Mouse (Mus musculus) ES-Bruce4 (cell line): ENCODE results near the gene Map3k14. TPM values are rescaled to one million over a fixed set of nuclear protein-coding genes. Genes with fewer than 3 reads are reported as not detected.

Source experiments
- H3K27ac ChIP-seq: 2 replicates; pipeline ENCODE4 v1.5.1; 2012; ENCODE audit warnings: low read length, inconsistent platforms; ENCODE audit not compliant: insufficient read depth
- H3K27me3 ChIP-seq: 2 replicates; pipeline ENCODE4 v1.6.1; 2012; ENCODE audit warnings: mild to moderate bottlenecking, low read length, inconsistent platforms; ENCODE audit not compliant: control insufficient read depth, poor library complexity, insufficient read depth, severe bottlenecking
- H3K36me3 ChIP-seq: 2 replicates; pipeline ENCODE4 v1.6.1; 2012; ENCODE audit warnings: inconsistent platforms, mild to moderate bottlenecking, low read length, moderate library complexity; ENCODE audit not compliant: control insufficient read depth, poor library complexity, insufficient read depth, severe bottlenecking
- H3K4me1 ChIP-seq: one replicate; pipeline ENCODE4 v1.8.1; 2011; ENCODE audit warnings: low read length; ENCODE audit not compliant: control insufficient read depth, insufficient read depth
- H3K4me3 ChIP-seq: 2 replicates; pipeline ENCODE4 v1.5.1; 2011; ENCODE audit warnings: low read depth, mild to moderate bottlenecking, low read length
- H3K9ac ChIP-seq: 2 replicates; pipeline ENCODE4 v1.6.1; 2012; ENCODE audit warnings: low read depth, mild to moderate bottlenecking, inconsistent platforms; ENCODE audit not compliant: poor library complexity, severe bottlenecking
- H3K9me3 ChIP-seq: replicated peaks from 2 replicates; pipeline ENCODE4 v1.6.1; 2012; ENCODE audit warnings: mild to moderate bottlenecking, low read length, inconsistent platforms; ENCODE audit not compliant: control insufficient read depth, poor library complexity, insufficient read depth, severe bottlenecking
- CTCF ChIP-seq: IDR thresholded peaks from one replicate; pipeline ENCODE4 v1.8.1; 2011; ENCODE audit warnings: low read depth, low read length
- EP300 ChIP-seq: IDR thresholded peaks from 2 replicates; pipeline ENCODE4 v1.6.1; 2011; ENCODE audit warnings: low read depth, low read length; ENCODE audit not compliant: insufficient read depth
- POLR2A ChIP-seq: IDR thresholded peaks from one replicate; pipeline ENCODE4 v1.8.1; 2011; ENCODE audit warnings: low read length; ENCODE audit not compliant: insufficient read depth
- polyA plus RNA-seq: library from polyadenylated mRNA; stranded (reverse); fragments of >200 nt; gene quantifications from 2 replicates; pipeline ENCODE4 v1.2.4, GENCODE M21; 2011; ENCODE audit warnings: low read depth; ENCODE audit not compliant: missing spikeins, insufficient read depth, insufficient read length

Gene Map3k14
- polyA plus RNA-seq, 1 experiment = 2.2 TPM

- Histone ChIP-seq H3K27me3 (peaks cover 9% of the 10 kb centered on the region), H3K9ac (no peak overlapping the region), H3K4me3 (no peak overlapping the region), H3K4me1 (peaks cover 2% of the 10 kb centered on the region), H3K9me3 (no peaks in the 10 kb centered on the region), H3K36me3 (no peaks in the 10 kb centered on the region), H3K27ac (no peak overlapping the region)
- TF ChIP-seq EP300 = no peak
- TF ChIP-seq CTCF = no peak
- TF ChIP-seq POLR2A = no peak
These were observed 94.1 kb downstream of the Map3k14 start for GRCm38 (mm10) chr11:103173041-103173770.

GRCm38 (mm10) chr11:103172392-103173040 lies 94.8 kb downstream of the Map3k14 start:
- TF ChIP-seq CTCF (no peak), EP300 (no peak), POLR2A (no peak)
- no peaks in the 10 kb centered on the region for H3K36me3 ChIP-seq
- H3K9ac ChIP-seq = no peak overlapping the region
- peaks cover 2% of the 10 kb centered on the region for H3K4me1 ChIP-seq
- no peak overlapping the region for H3K27ac ChIP-seq
- no peak overlapping the region for H3K4me3 ChIP-seq
- peaks cover 9% of the 10 kb centered on the region for H3K27me3 ChIP-seq
- no peaks in the 10 kb centered on the region for H3K9me3 ChIP-seq

DNA sequence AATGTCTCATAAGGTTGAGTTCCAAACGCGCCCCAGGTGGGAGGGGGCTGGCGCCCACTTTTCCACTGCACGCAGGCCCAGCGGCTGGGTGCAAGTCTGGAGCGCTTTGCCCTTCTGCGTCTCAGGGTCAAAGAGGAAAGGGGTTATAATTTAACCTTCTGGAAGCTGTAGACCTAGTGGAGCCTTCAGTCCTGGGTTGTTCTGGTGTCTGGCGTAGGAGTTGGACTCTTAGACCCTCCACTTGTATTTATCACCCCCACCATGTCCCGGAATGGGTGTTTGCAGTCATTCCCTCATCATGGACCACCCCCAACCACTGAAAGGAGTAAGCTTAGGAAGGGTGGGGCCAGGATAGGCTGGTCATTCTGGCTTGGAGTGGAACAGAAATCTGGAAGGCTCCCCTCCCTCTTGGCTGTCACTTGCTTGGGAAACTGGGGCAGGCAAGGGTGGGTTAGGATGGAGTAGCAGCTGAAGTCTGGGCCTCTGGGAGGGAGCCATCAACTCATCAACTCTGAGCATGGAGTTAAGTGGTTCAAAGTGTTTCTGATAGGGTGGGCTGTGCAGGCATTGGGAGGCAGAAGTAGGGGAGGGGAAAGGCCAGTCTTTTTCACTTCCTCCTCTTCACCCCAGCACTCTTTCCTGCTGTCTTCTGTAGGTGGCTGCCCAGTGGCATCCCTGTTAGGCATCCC lies 95.4 kb downstream of the Map3k14 start:
- H3K9me3 ChIP-seq = no peaks in the 10 kb centered on the region
- H3K27ac ChIP-seq = no peak overlapping the region
- H3K9ac ChIP-seq = peak overlapping the region; percentile 84; the same call in 1 of the 2 replicates
- H3K36me3 ChIP-seq = no peaks in the 10 kb centered on the region
- H3K4me1 ChIP-seq = peaks cover 2% of the 10 kb centered on the region
- H3K27me3 ChIP-seq = peaks cover 9% of the 10 kb centered on the region
- no peak overlapping the region for H3K4me3 ChIP-seq
- no peak for TF ChIP-seq POLR2A
- TF ChIP-seq CTCF = no peak

DNA sequence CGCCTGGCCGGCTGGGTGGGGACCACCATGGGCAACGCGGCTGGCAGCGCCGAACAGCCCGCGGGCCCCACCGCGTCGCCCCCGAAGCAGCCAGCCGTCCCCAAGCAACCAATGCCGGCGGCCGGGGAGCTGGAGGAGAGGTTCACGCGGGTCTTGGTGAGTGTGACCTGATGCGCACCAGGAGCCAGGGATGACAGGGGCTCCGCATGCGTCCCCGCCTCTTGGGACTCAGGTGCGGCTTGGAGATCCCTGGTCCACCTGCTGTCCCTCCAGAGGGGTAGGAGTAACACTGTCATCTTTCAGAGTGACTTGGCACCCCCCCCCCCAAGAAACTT lies 96.0 kb downstream of the Map3k14 start:
- peaks cover 9% of the 10 kb centered on the region for H3K27me3 ChIP-seq
- TF ChIP-seq CTCF = no peak
- peaks cover 2% of the 10 kb centered on the region for H3K4me1 ChIP-seq
- H3K27ac ChIP-seq = no peak overlapping the region
- peak overlapping the region; percentile 68 for H3K4me3 ChIP-seq
- H3K9ac ChIP-seq = peak overlapping the region; percentile 84
- no peaks in the 10 kb centered on the region for H3K9me3 ChIP-seq
- H3K36me3 ChIP-seq = no peaks in the 10 kb centered on the region

- peak within 1 kb of the TSS; percentile 68 for H3K4me3 ChIP-seq
- no peaks in the 10 kb centered on the region for H3K9me3 ChIP-seq
- H3K9ac ChIP-seq = peak within 1 kb of the TSS; percentile 84
- no peak within 1 kb of the TSS for H3K27ac ChIP-seq
- peaks cover 2% of the 10 kb centered on the region for H3K4me1 ChIP-seq
- H3K36me3 ChIP-seq = no peaks in the 10 kb centered on the region
- TF ChIP-seq EP300 (no peak), CTCF (no peak), POLR2A (no peak)
- peaks cover 9% of the 10 kb centered on the region for H3K27me3 ChIP-seq
These were observed 96.6 kb downstream of the Map3k14 start, which contains the start of gene Fmnl1 for GRCm38 (mm10) chr11:103170494-103171285. Gene Fmnl1, plus strand, starts transcription at chr11:103171107.
